Comparison of ENCODE assay signal across 23 mouse cellular contexts in the genomic region with DNA sequence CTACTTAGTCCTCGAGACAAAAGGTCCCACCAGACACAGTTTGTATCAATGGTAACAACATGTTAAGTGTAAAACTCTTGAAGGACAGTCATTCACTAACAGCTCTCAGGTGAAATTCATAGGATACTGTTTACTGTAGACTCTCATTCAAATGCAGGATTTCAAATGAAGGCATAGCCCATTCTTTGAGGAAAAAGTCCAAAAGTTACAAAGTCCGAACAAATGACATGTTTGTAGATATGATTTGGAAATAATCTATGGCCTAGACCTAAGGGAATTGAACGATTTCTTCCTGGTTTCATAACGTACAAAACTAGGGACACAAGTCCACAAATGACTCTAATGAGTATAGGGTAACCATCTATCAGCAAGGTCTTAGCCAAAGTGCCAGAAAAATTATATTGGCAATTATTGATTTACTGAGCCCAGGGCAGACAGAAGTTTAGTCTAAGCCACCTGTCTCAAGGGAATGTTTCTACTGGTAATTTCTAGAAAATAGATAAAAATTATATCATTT.
"Had no signal": no experiment of that assay in that cellular context is flagged by ENCODE, and none has a peak within 500 bp of the region (broad histone marks: within the 10 kb centered on the region; RNA-seq: fewer than 3 reads in every experiment).

No protein-coding gene starts in this region.

- DNase-seq: gastrocnemius, postnatal 14 days; gastrocnemius, postnatal 36 days; heart, adult 18-20 months; heart, postnatal 14 days; heart, postnatal 36 days; kidney, adult 18-20 months; kidney, adult 8-10 months; kidney, postnatal 10 days; kidney, postnatal 25 days; kidney, postnatal 4 days; liver had no signal

- H3K27ac ChIP-seq: heart, embryonic 13.5 days; heart, embryonic 15.5 days; hindbrain, embryonic 13.5 days; hindbrain, embryonic 15.5 days; hindbrain, postnatal 0 days; layer of hippocampus, adult 2 months; left cerebral cortex, adult 2 months; limb, embryonic 10.5 days; limb, embryonic 12.5 days; liver, embryonic 12.5 days; liver, embryonic 14.5 days had no signal

- H3K9me3 ChIP-seq: heart, embryonic 13.5 days; heart, embryonic 15.5 days; hindbrain, embryonic 13.5 days; hindbrain, embryonic 15.5 days; limb, embryonic 10.5 days; limb, embryonic 12.5 days; liver, embryonic 12.5 days had no signal

- H3K4me3 ChIP-seq: heart, embryonic 13.5 days; heart, embryonic 15.5 days; hindbrain, embryonic 13.5 days; hindbrain, embryonic 15.5 days; layer of hippocampus, adult 2 months; left cerebral cortex, adult 2 months; limb, embryonic 10.5 days; limb, embryonic 12.5 days; liver, embryonic 12.5 days had no signal

- H3K9ac ChIP-seq: heart, embryonic 13.5 days; heart, embryonic 15.5 days; hindbrain, embryonic 13.5 days; hindbrain, embryonic 15.5 days; limb, embryonic 12.5 days; liver, embryonic 12.5 days; liver, embryonic 14.5 days had no signal

- ATAC-seq: hindbrain, postnatal 0 days; liver, embryonic 12.5 days had no signal

- H3K27me3 ChIP-seq: heart, embryonic 13.5 days; heart, embryonic 15.5 days; hindbrain, embryonic 13.5 days; hindbrain, embryonic 15.5 days; liver, embryonic 12.5 days had no signal

- H3K4me2 ChIP-seq: heart, embryonic 11.5 days; heart, embryonic 13.5 days; heart, embryonic 15.5 days; hindbrain, embryonic 13.5 days; hindbrain, embryonic 15.5 days; limb, embryonic 12.5 days; liver, embryonic 12.5 days had no signal

- H3K36me3 ChIP-seq: heart, embryonic 13.5 days; heart, embryonic 15.5 days; limb, embryonic 10.5 days; limb, embryonic 12.5 days; liver, embryonic 12.5 days had no signal

- H3K4me1 ChIP-seq: hindbrain, embryonic 13.5 days; hindbrain, embryonic 15.5 days had no signal
